Mouse (Mus musculus) gonadal fat pad, adult 2 months (tissue): ENCODE measurements around the gene Trpm8. TPM values are rescaled to one million over a fixed set of nuclear protein-coding genes. Genes with fewer than 3 reads are reported as not detected.

Experiments used
- DNase-seq: peaks from one replicate; pipeline ENCODE4 v3.0.0-alpha.2; 2012; ENCODE audit warnings: low read depth
- polyA plus RNA-seq: library from polyadenylated mRNA; depleted of rRNA; stranded (reverse); fragments of >200 nt; gene quantifications from 2 replicates; pipeline ENCODE4 v1.2.3, GENCODE M21; 2012

The Trpm8 gene
- polyA plus RNA-seq, 1 experiment: not detected

GRCm38 (mm10) chr1:88301121-88302014, 23.9 kb downstream of the Trpm8 start:
- no peak for DNase-seq

- no peak for DNase-seq
Observed at GRCm38 (mm10) chr1:88302057-88302740, 24.7 kb downstream of the Trpm8 start.

DNA sequence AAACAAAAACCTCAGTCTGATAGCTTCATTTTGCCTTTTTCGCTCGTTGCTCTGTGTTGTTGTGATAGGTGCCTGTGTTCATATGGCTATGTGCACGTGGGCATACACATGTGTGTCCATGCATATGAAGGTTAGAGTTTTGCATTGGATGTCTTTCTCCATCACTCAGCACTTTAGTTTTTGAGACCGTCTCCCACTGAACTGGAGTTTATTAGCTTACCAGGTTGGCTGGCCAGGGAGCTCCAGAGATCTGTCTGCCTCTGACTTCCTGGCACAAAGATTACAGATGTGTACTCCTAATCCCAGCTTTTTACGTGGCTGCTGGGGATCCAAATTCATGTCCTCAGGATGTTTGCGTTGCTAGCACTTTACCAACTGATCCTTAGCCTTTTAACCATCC, 26.3 kb downstream of the Trpm8 start:
- no peak for DNase-seq

GRCm38 (mm10) chr1:88304261-88304985, 27.0 kb downstream of the Trpm8 start:
- DNase-seq: no peak

DNA sequence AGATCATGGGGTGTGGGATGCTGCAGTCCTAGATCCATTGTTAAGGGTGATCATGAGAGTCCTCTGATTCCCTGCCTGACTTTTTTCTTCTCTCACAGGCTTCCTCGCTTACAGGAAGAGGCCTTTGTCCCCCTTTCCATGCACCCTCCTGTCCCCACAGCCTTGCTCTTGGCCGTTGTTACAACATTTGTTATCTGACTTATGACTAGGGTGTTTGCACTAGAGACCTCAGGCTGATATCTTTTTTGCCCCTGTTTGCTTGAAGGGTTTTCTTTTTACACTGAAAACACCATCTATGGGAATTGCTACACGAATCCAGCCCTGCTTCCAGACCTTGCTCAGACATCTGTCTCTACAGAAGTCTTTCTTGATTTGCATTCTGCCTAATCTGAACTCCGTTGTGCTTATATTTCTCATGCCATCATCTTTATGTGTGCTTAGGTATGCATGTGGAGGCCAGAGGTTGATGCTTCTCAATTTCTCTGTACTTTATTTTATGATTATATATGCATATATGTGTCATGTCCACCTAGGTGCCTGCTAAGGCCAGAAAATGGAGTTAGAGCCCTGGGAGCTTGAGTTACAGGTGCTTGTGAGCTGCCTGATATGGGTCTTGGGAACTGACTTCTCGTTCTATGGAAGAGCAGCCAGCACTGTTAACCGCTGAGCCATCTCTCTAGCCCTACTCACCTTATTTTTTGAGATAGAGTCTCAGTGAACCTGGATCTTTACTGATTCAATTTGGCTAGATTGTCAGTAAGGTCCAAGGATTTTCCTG, 27.7 kb downstream of the Trpm8 start:
- DNase-seq: no peak

GRCm38 (mm10) chr1:88306543-88306942, 29.1 kb downstream of the Trpm8 start:
- DNase-seq: no peak

- no peak for DNase-seq
Observed at GRCm38 (mm10) chr1:88307180-88307579, 29.7 kb downstream of the Trpm8 start.

DNA sequence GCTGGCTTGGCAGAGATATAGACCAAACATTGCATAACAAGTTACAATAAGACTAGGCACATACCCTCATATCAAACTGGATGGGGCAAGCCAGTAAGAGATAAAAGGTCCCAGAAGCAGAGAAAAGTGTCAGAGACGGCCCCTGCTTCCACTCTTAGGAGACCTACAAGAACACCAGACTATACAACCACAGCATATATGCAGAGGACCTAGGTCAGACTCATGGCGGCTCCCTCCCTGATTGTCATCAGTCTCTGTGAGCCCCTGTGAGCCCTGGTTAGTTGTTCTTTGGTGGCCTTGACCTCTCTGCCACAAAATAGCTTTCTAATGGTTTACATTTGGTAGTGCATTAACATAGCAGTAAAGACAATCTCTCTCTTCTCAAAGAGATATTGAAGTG, 31.6 kb downstream of the Trpm8 start:
- DNase-seq: no peak

- DNase-seq: no peak
Observed at GRCm38 (mm10) chr1:88309905-88310304, 32.4 kb downstream of the Trpm8 start.

DNA sequence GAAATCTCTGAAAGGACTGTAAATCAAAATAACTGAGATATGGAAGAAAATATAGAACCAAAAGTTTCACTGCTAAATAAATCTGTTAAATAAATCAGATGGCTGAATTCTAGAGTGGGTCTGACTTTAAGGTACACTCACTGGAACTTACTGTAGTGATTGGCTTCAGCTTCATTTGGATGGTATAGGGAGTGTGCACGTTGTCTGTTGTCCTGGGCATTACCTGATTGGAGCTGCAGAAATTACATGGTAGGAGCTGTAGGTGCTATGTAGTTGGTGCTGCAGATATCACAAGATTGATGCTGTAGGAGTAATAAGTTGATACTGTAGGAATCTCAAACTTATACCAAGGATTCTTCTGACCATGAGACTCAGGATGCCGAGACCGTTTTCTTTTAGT, 32.9 kb downstream of the Trpm8 start:
- no peak for DNase-seq

DNA sequence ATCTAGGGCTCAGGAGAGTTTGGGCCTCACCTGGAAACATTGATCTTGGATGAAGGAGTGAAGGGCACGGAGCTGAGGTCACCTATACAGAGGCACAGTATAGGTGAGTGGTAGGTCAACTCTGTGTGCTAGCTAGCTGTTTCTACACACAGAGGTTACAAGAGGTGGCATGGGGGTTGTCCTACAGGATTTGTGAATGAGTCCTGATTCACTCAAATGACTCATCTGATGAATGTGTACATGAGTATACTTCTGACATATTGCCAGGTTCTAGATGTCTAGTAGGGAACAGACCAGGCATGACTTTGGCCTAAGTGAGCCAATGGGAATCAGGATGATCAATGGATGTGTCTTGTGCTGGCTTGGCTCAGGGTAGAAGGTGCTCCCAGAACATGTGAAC, 39.8 kb downstream of the Trpm8 start:
- DNase-seq: no peak

DNA sequence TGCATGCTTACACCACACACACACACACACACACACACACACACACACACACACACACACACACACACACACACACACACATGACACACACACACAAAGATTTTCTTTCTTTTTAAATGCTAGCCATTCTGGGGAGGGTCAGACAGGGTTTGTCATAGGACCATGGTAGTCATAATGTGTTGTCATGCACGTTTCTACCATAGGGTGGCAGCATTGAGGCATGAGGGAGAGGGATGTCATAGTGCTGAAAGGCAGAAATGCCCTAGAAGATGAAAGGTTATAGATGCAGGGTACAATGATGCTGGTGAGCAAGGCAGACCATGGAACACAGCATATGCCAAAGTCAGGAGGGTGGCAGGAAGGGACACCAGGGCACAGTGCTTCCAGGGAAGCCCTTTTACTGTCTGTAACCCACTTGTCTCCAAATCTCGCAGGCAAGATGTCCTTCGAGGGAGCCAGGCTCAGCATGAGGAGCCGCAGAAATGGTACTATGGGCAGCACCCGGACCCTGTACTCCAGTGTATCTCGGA, 41.1 kb downstream of the Trpm8 start:
- no peak for DNase-seq

GRCm38 (mm10) chr1:88320821-88321395, 43.4 kb downstream of the Trpm8 start:
- DNase-seq: no peak

DNA sequence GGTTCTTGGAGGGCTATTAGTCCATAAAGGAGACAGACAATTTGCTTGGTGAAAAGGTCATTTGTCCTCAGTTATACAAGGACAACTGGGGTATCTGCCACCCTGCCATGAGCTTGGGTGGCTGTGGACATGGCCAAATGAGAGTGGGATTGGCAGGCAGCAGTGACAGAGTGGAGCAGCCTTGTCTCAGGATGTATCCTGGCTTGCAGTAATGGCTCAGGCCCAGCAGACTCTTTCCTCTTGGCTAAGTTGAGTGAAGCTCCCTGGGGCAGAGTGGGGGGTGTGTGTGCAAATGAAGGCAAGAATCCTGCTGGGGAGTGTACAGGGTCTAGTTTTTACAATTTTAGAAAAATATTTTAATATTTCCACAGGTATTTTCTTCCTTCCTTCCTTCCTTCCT, 44.7 kb downstream of the Trpm8 start:
- DNase-seq: no peak

GRCm38 (mm10) chr1:88323101-88323500, 45.6 kb downstream of the Trpm8 start:
- no peak for DNase-seq

DNA sequence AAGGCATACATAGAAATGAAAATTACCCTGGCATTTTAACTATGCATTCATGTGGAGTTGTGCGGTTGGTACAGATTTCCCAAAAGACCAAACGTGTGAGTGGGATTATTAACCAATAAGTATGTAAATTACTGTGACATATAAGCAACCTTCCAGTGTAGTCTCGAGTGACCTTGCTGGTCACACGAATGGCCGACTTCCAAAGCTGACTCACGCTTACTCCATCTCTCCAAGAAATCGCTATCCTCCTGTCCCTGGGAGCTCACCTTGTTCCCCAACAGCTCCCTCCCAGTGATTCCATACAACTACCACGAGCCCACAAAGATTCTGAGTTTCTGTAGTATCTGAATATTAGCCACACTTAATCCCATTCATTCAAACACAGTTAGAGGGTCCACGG, 62.0 kb downstream of the Trpm8 start:
- DNase-seq: no peak

GRCm38 (mm10) chr1:88342615-88343014, 65.2 kb downstream of the Trpm8 start:
- no peak for DNase-seq

DNA sequence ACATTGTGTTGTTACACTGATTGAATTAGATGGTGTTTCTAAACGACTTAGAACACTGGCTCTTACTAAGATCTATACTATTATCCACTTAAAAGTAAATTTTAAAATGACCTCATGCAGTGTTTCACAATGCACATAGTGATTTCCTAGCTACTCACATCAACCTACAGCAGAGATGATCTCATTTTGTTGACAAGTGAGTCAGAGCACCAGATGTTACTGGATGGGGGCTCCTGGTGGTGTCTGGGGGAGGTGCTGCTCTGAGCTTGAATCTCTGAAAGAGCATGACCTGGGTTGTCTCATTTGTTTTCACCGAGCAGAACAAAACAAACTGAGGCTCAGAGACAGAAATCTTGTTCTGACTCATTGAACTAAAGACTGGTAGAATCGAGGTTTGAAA, 68.1 kb downstream of the Trpm8 start:
- DNase-seq: no peak

- DNase-seq: no peak
Observed at GRCm38 (mm10) chr1:88348496-88349005, 71.1 kb downstream of the Trpm8 start.

DNA sequence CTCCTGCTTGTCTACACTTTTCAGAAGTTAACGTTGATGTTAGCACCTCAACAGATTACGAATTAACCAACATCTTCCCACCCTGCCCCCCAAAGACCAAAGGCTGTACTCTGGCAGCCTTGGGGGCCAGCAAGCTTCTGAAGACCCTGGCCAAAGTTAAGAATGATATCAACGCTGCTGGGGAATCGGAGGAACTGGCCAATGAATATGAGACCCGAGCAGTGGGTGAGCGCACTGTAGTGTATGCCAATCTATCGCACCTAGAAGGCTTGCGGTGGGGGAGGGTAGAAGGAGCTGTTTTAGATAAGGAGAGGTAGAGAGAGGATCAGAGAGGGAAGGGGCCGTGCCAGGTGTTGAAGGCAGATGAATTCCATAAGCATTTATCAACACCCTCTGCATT, 73.3 kb downstream of the Trpm8 start:
- no peak for DNase-seq

GRCm38 (mm10) chr1:88355025-88355424, 77.6 kb downstream of the Trpm8 start:
- DNase-seq: no peak
